ENCODE assay signal across 17 mouse cellular contexts in genomic region chr4:31672842-31673171, GRCm38 (mm10).
DNase-seq lines count a peak whose midpoint lies in the region; ATAC-seq and TF ChIP-seq lines count a peak whose summit lies in the region.
"Had no signal": no experiment of that assay in that cellular context is flagged by ENCODE, and none has a peak within 500 bp of the region (broad histone marks: within the 10 kb centered on the region; RNA-seq: fewer than 3 reads in every experiment).

No protein-coding gene starts in this region.

- no peaks in the 10 kb centered on the region for H3K9me3 ChIP-seq in forebrain, embryonic 10.5 days
- no peaks in the 10 kb centered on the region for H3K9me3 ChIP-seq in forebrain, postnatal 0 days (ENCODE audit: low read length)
- no peaks in the 10 kb centered on the region for H3K9me3 ChIP-seq in hindbrain, embryonic 15.5 days
- H3K9me3 ChIP-seq in hindbrain, embryonic 16.5 days (ENCODE audit: control insufficient read depth, low read length), result no peaks in the 10 kb centered on the region
- no peaks in the 10 kb centered on the region for H3K9me3 ChIP-seq in midbrain, embryonic 15.5 days
- no peaks in the 10 kb centered on the region for H3K9me3 ChIP-seq in midbrain, embryonic 10.5 days (replicated peaks)
- no peaks in the 10 kb centered on the region for H3K9me3 ChIP-seq in forebrain, embryonic 15.5 days
- H3K9me3 ChIP-seq: embryonic facial prominence, embryonic 13.5 days; heart, embryonic 12.5 days; hindbrain, embryonic 10.5 days; intestine, embryonic 15.5 days had no signal

- DNase-seq in forebrain, embryonic 10.5 days (ENCODE audit: extremely low spot score, low spot score), result no peak
- DNase-seq in forebrain, postnatal 0 days, result no peak
- no peak for DNase-seq in midbrain, embryonic 10.5 days (ENCODE audit: low spot score)
- DNase-seq: adrenal gland, postnatal 10 days; cerebellum, adult 11 months; cerebellum, adult 9-10 months; cerebellum, postnatal 25 days; gastrocnemius, adult 2 months; gastrocnemius, postnatal 25 days had no signal

- no peak for TF ChIP-seq CTCF in forebrain, postnatal 0 days (IDR thresholded peaks at IDR 0.05; ENCODE audit: low read depth)

- peak overlapping the region; percentile 60; the same call in 1 of the 2 replicates for H3K27ac ChIP-seq in forebrain, embryonic 10.5 days
- H3K27ac ChIP-seq in forebrain, postnatal 0 days (ENCODE audit: low read depth, low read length), result no peak overlapping the region
- H3K27ac ChIP-seq in hindbrain, embryonic 15.5 days (replicated peaks), result no peak overlapping the region
- no peak overlapping the region for H3K27ac ChIP-seq in hindbrain, embryonic 16.5 days (ENCODE audit: low read depth, low read length)
- H3K27ac ChIP-seq in midbrain, embryonic 15.5 days, result no peak overlapping the region
- H3K27ac ChIP-seq in midbrain, embryonic 10.5 days (replicated peaks), result no peak overlapping the region; the same call in 1 of the 2 replicates
- no peak overlapping the region for H3K27ac ChIP-seq in forebrain, embryonic 15.5 days (replicated peaks)
- H3K27ac ChIP-seq: embryonic facial prominence, embryonic 13.5 days; gastrocnemius, adult 2 months; hindbrain, embryonic 10.5 days; intestine, embryonic 15.5 days had no signal

- H3K36me3 ChIP-seq in forebrain, embryonic 10.5 days (replicated peaks), result no peaks in the 10 kb centered on the region
- no peaks in the 10 kb centered on the region for H3K36me3 ChIP-seq in forebrain, postnatal 0 days (ENCODE audit: insufficient read depth)
- H3K36me3 ChIP-seq in hindbrain, embryonic 15.5 days, result no peaks in the 10 kb centered on the region
- H3K36me3 ChIP-seq in hindbrain, embryonic 16.5 days (ENCODE audit: control insufficient read depth, insufficient read depth, low read length), result no peaks in the 10 kb centered on the region
- no peaks in the 10 kb centered on the region for H3K36me3 ChIP-seq in midbrain, embryonic 15.5 days (replicated peaks)
- no peaks in the 10 kb centered on the region for H3K36me3 ChIP-seq in midbrain, embryonic 10.5 days
- no peaks in the 10 kb centered on the region for H3K36me3 ChIP-seq in forebrain, embryonic 15.5 days
- H3K36me3 ChIP-seq: embryonic facial prominence, embryonic 13.5 days; heart, embryonic 12.5 days; hindbrain, embryonic 10.5 days; intestine, embryonic 15.5 days had no signal

- no peak for ATAC-seq in forebrain, postnatal 0 days
- peak; percentile 23; the same call in 1 of the 2 replicates for ATAC-seq in hindbrain, embryonic 15.5 days (ENCODE audit: low FRiP score, low read depth)
- no peak for ATAC-seq in hindbrain, embryonic 16.5 days
- 0 out of 2 replicates have a peak, but pooled peaks have one; percentile 37 for ATAC-seq in midbrain, embryonic 15.5 days (replicated peaks)
- ATAC-seq in forebrain, embryonic 15.5 days (replicated peaks), result peak; percentile 63; the same call in 1 of the 2 replicates
- ATAC-seq: intestine, embryonic 15.5 days had no signal

- 84% methylated on average over 2 of the region's 2 CpGs for WGBS in forebrain, embryonic 10.5 days
- 89% methylated on average over 2 of the region's 2 CpGs for WGBS in forebrain, postnatal 0 days
- WGBS in hindbrain, embryonic 15.5 days, result 79% methylated on average over 2 of the region's 2 CpGs
- WGBS in hindbrain, embryonic 16.5 days, result 80% methylated on average over 2 of the region's 2 CpGs
- 94% methylated on average over 2 of the region's 2 CpGs for WGBS in midbrain, embryonic 15.5 days
- 92% methylated on average over 2 of the region's 2 CpGs for WGBS in midbrain, embryonic 10.5 days
- WGBS in forebrain, embryonic 15.5 days, result 79% methylated on average over 2 of the region's 2 CpGs

- H3K4me1 ChIP-seq in forebrain, embryonic 10.5 days, result peaks cover 20% of the 10 kb centered on the region
- H3K4me1 ChIP-seq in forebrain, postnatal 0 days (ENCODE audit: insufficient read depth), result no peaks in the 10 kb centered on the region
- H3K4me1 ChIP-seq in hindbrain, embryonic 15.5 days (replicated peaks), result no peaks in the 10 kb centered on the region
- no peaks in the 10 kb centered on the region for H3K4me1 ChIP-seq in hindbrain, embryonic 16.5 days (ENCODE audit: control insufficient read depth, insufficient read depth, low read depth, low read length)
- no peaks in the 10 kb centered on the region for H3K4me1 ChIP-seq in midbrain, embryonic 15.5 days
- H3K4me1 ChIP-seq in midbrain, embryonic 10.5 days, result peaks cover 16% of the 10 kb centered on the region
- peaks cover 5% of the 10 kb centered on the region for H3K4me1 ChIP-seq in forebrain, embryonic 15.5 days
- H3K4me1 ChIP-seq: embryonic facial prominence, embryonic 13.5 days; heart, embryonic 12.5 days; intestine, embryonic 15.5 days had no signal

- no peaks in the 10 kb centered on the region for H3K27me3 ChIP-seq in forebrain, embryonic 10.5 days (ENCODE audit: poor library complexity, severe bottlenecking)
- no peaks in the 10 kb centered on the region for H3K27me3 ChIP-seq in forebrain, postnatal 0 days (ENCODE audit: insufficient read depth, low read length)
- no peaks in the 10 kb centered on the region for H3K27me3 ChIP-seq in hindbrain, embryonic 15.5 days
- no peaks in the 10 kb centered on the region for H3K27me3 ChIP-seq in hindbrain, embryonic 16.5 days (replicated peaks; ENCODE audit: control insufficient read depth, insufficient read depth, low read length)
- no peaks in the 10 kb centered on the region for H3K27me3 ChIP-seq in midbrain, embryonic 15.5 days (replicated peaks)
- no peaks in the 10 kb centered on the region for H3K27me3 ChIP-seq in midbrain, embryonic 10.5 days (ENCODE audit: low read depth, poor library complexity, severe bottlenecking)
- H3K27me3 ChIP-seq in forebrain, embryonic 15.5 days, result no peaks in the 10 kb centered on the region
- H3K27me3 ChIP-seq: embryonic facial prominence, embryonic 13.5 days; heart, embryonic 12.5 days; intestine, embryonic 15.5 days had no signal

- H3K4me2 ChIP-seq in forebrain, postnatal 0 days (ENCODE audit: low read depth), result no peak overlapping the region
- H3K4me2 ChIP-seq in hindbrain, embryonic 15.5 days, result no peak overlapping the region
- H3K4me2 ChIP-seq in hindbrain, embryonic 16.5 days (ENCODE audit: low read length), result no peak overlapping the region
- no peak overlapping the region for H3K4me2 ChIP-seq in midbrain, embryonic 15.5 days
- H3K4me2 ChIP-seq in forebrain, embryonic 15.5 days (replicated peaks), result no peak overlapping the region
- H3K4me2 ChIP-seq: embryonic facial prominence, embryonic 13.5 days; heart, embryonic 12.5 days; intestine, embryonic 15.5 days had no signal

- H3K9ac ChIP-seq in forebrain, postnatal 0 days, result no peak overlapping the region
- H3K9ac ChIP-seq in hindbrain, embryonic 15.5 days, result no peak overlapping the region
- no peak overlapping the region for H3K9ac ChIP-seq in hindbrain, embryonic 16.5 days (ENCODE audit: low read depth, low read length)
- H3K9ac ChIP-seq in midbrain, embryonic 15.5 days, result no peak overlapping the region
- no peak overlapping the region for H3K9ac ChIP-seq in forebrain, embryonic 15.5 days (replicated peaks)
- H3K9ac ChIP-seq: embryonic facial prominence, embryonic 13.5 days; heart, embryonic 12.5 days; intestine, embryonic 15.5 days had no signal

- H3K4me3 ChIP-seq in forebrain, embryonic 10.5 days, result no peak overlapping the region
- H3K4me3 ChIP-seq in forebrain, postnatal 0 days (ENCODE audit: low read depth, low read length), result no peak overlapping the region
- no peak overlapping the region for H3K4me3 ChIP-seq in hindbrain, embryonic 15.5 days
- H3K4me3 ChIP-seq in hindbrain, embryonic 16.5 days (ENCODE audit: low read length), result no peak overlapping the region
- H3K4me3 ChIP-seq in midbrain, embryonic 15.5 days, result no peak overlapping the region
- no peak overlapping the region for H3K4me3 ChIP-seq in midbrain, embryonic 10.5 days
- no peak overlapping the region for H3K4me3 ChIP-seq in forebrain, embryonic 15.5 days
- H3K4me3 ChIP-seq: embryonic facial prominence, embryonic 13.5 days; gastrocnemius, adult 2 months; heart, embryonic 12.5 days; hindbrain, embryonic 10.5 days; intestine, embryonic 15.5 days had no signal

Comparison
In these comparisons a context has a peak if more than half of its experiments do, and no peak if none do; other contexts are left out.
1. ATAC-seq: peak in hindbrain, embryonic 15.5 days (single experiment), midbrain, embryonic 15.5 days (single experiment) and forebrain, embryonic 15.5 days (single experiment); none in forebrain, postnatal 0 days (single experiment) and hindbrain, embryonic 16.5 days (single experiment).